Mouse (Mus musculus): ENCODE measurements around the gene Gpr22. TPM values are rescaled to one million over a fixed set of nuclear protein-coding genes. Genes with fewer than 3 reads are reported as not detected.

Gpr22 gene
- polyA plus RNA-seq, 2 experiments = 0.04 TPM; not detected in 1

DNA sequence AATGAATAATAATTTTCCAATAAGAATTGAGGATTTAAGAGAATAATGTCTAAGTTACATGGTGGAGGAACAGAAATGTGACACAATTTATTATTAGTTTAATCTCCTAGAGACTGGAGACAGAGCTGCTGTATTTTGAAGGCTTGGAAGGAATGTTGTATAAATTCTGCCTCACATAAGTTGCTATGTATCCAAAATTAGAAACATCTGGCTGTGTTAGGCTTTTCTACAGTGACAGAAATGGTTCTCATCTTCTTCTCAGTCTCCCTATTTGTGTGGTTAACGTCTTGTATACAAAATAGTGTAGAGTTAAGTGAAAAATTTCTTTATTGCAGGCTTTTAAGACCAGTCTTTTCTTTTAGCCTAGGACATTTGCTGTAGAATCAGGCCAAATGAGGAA lies 6.2 kb downstream of the Gpr22 start:
- DNase-seq (ENCODE audit: low read depth in 3 of 3, low spot score in 3 of 3) (no peak), ATAC-seq (ENCODE audit: insufficient read depth) (no peak)
- WGBS (ENCODE audit: insufficient replicate concordance) = 48% methylated on average over 1 of the region's 1 CpGs
- Histone ChIP-seq H3K27me3 (ENCODE audit: control insufficient read depth, insufficient read depth, low read length) (no peaks in the 10 kb centered on the region), H3K4me3 (ENCODE audit: insufficient read depth in 1 of 2, low read depth in 2 of 2, low read length in 2 of 2) (no peak overlapping the region), H3K4me1 (replicated peaks; ENCODE audit: control insufficient read depth in 2 of 2, insufficient read depth in 2 of 2, low read length in 1 of 2) (no peaks in the 10 kb centered on the region), H3K27ac (no peak overlapping the region), H3K9ac (replicated peaks) (no peak overlapping the region), H3K36me3 (replicated peaks; ENCODE audit: control insufficient read depth, insufficient read depth, low read depth) (no peaks in the 10 kb centered on the region), H3K4me2 (ENCODE audit: low read depth) (no peak overlapping the region), H3K9me3 (ENCODE audit: control insufficient read depth, low read length) (no peaks in the 10 kb centered on the region)
- TF ChIP-seq EP300 (IDR thresholded peaks at IDR 0.05; ENCODE audit: low read depth) (no peak), CTCF (IDR thresholded peaks at IDR 0.05; ENCODE audit: low read depth) (no peak)

DNA sequence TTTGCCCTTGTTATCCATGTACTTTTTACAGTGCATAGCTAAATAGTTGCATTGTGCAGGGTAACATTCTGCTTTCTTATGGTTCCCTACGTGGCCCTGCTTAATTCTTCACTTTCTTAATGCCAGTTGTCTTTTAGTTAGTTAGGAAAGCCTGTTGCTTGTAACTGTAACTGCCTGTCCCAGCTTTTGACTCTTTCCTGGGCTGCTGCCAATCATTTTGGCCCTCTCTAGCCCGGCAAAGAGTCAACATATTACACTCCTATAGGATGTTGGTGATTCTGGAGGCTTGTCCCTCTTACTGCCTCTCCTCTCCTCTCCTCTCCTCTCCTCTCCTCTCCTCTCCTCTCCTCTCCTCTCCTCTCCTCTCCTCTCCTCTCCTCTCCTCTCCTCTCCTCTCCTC lies 7.6 kb downstream of the Gpr22 start:
- no peak for DNase-seq (ENCODE audit: low read depth in 3 of 3, low spot score in 3 of 3)
- no peak for ATAC-seq (ENCODE audit: insufficient read depth)
- Histone ChIP-seq H3K27me3 (ENCODE audit: control insufficient read depth, insufficient read depth, low read length) (no peaks in the 10 kb centered on the region), H3K4me3 (ENCODE audit: insufficient read depth in 1 of 2, low read depth in 2 of 2, low read length in 2 of 2) (no peak overlapping the region), H3K27ac (no peak overlapping the region), H3K4me1 (replicated peaks; ENCODE audit: control insufficient read depth in 2 of 2, insufficient read depth in 2 of 2, low read length in 1 of 2) (no peaks in the 10 kb centered on the region), H3K9ac (replicated peaks) (no peak overlapping the region), H3K4me2 (ENCODE audit: low read depth) (no peak overlapping the region), H3K36me3 (replicated peaks; ENCODE audit: control insufficient read depth, insufficient read depth, low read depth) (no peaks in the 10 kb centered on the region), H3K9me3 (ENCODE audit: control insufficient read depth, low read length) (no peaks in the 10 kb centered on the region)
- WGBS (ENCODE audit: insufficient replicate concordance) = 53% methylated on average over 2 of the region's 2 CpGs
- TF ChIP-seq CTCF (IDR thresholded peaks at IDR 0.05; ENCODE audit: low read depth) (no peak), EP300 (IDR thresholded peaks at IDR 0.05; ENCODE audit: low read depth) (no peak)

DNA sequence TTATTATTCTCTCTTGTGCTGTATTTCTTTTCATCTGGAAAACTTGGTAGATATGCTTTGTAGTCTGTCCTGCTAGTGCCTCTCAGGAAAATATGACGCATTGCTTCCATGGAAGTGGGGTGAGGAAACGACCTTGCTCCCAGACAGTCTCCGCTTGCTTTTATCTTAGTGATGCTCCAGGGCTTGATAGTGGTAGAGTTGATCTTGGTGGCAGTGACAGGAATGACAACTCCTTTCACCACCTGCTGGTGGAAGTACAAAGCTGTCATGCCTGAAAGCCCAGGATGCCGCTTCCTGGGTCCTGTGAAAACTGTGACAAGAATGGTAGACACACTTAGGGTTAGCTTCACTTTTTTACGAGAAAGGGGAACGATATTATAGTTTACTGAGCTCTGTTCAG lies 9.8 kb downstream of the Gpr22 start:
- no peak for ATAC-seq (ENCODE audit: insufficient read depth)
- Histone ChIP-seq H3K4me1 (replicated peaks; ENCODE audit: control insufficient read depth in 2 of 2, insufficient read depth in 2 of 2, low read length in 1 of 2) (no peaks in the 10 kb centered on the region), H3K36me3 (replicated peaks; ENCODE audit: control insufficient read depth, insufficient read depth, low read depth) (no peaks in the 10 kb centered on the region), H3K27ac (no peak overlapping the region), H3K4me3 (ENCODE audit: insufficient read depth in 1 of 2, low read depth in 2 of 2, low read length in 2 of 2) (no peak overlapping the region), H3K9ac (replicated peaks) (no peak overlapping the region), H3K9me3 (ENCODE audit: control insufficient read depth, low read length) (no peaks in the 10 kb centered on the region), H3K4me2 (ENCODE audit: low read depth) (no peak overlapping the region), H3K27me3 (ENCODE audit: control insufficient read depth, insufficient read depth, low read length) (no peaks in the 10 kb centered on the region)
- no peak for DNase-seq (ENCODE audit: low read depth in 3 of 3, low spot score in 3 of 3)
- TF ChIP-seq EP300 (IDR thresholded peaks at IDR 0.05; ENCODE audit: low read depth) (no peak), CTCF (IDR thresholded peaks at IDR 0.05; ENCODE audit: low read depth) (0 out of 2 replicates have a peak, but pooled peaks have one; percentile 8)
- WGBS (ENCODE audit: insufficient replicate concordance) = 69% methylated on average over 6 of the region's 6 CpGs

DNA sequence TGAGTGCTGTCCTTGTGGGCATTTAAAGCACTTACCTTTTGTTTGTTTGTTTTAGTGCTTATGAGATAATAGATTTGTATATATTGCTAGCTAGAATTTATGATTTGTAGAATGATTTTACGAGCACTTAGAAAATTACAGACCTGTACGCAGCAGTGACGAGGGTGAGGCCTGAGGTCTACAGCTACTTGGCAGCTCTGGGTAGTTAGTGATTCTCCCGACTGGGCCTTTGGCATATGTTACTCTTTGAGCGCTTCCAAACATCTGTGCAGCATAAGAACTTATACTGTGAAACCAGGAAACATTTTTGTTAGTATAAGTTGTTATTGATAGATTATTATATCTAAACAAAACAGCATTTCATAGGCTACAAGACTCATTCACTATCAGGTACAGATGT lies 12.3 kb downstream of the Gpr22 start:
- Histone ChIP-seq H3K36me3 (replicated peaks; ENCODE audit: control insufficient read depth, insufficient read depth, low read depth) (no peaks in the 10 kb centered on the region; the same call in 1 of the 2 replicates), H3K4me3 (ENCODE audit: insufficient read depth in 1 of 2, low read depth in 2 of 2, low read length in 2 of 2) (no peak overlapping the region), H3K9me3 (ENCODE audit: control insufficient read depth, low read length) (no peaks in the 10 kb centered on the region), H3K27me3 (ENCODE audit: control insufficient read depth, insufficient read depth, low read length) (no peaks in the 10 kb centered on the region), H3K27ac (no peak overlapping the region), H3K9ac (replicated peaks) (no peak overlapping the region), H3K4me2 (ENCODE audit: low read depth) (no peak overlapping the region), H3K4me1 (replicated peaks; ENCODE audit: control insufficient read depth in 2 of 2, insufficient read depth in 2 of 2, low read length in 1 of 2) (no peaks in the 10 kb centered on the region)
- ATAC-seq (ENCODE audit: insufficient read depth) = no peak
- WGBS (ENCODE audit: insufficient replicate concordance) = 80% methylated on average over 5 of the region's 5 CpGs
- TF ChIP-seq EP300 (IDR thresholded peaks at IDR 0.05; ENCODE audit: low read depth) = no peak
- no peak for TF ChIP-seq CTCF (IDR thresholded peaks at IDR 0.05; ENCODE audit: low read depth)
- no peak for DNase-seq (ENCODE audit: low read depth in 3 of 3, low spot score in 3 of 3)

DNA sequence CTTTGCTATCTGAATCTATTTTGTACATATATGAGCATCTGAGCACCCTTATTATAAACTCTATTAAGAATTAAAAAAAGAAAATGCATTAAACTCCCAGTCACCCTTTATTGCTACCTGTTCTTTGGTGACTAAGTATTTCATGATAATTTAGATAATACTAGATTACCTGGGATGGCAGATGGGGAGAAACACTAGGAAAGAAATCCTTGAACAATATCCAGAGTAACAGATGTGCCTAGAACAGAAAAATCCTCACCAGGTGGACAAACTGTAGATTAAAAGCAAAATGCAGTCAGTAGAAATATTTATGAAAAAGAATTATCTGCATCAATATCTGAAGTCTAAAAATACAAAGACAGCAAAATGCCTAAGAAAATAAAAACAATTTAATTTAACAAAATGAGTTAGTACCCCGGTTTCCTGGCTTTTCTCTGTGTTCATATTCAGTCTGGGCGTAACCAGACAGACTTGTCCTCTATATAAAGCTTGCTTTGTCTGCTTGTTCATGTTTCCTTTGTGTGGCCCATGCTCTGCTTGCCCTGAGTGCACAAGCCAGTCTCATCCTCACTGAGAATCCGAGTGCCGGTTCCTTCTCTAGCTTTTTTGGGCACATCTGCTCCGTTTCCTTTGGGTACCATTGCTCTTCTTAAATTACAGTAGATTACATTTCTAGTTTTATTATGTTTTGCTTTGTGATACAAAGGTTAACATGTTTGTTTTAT lies 13.0 kb downstream of the Gpr22 start:
- H3K9ac ChIP-seq (replicated peaks) = no peak overlapping the region
- H3K9me3 ChIP-seq (ENCODE audit: control insufficient read depth, low read length) = no peaks in the 10 kb centered on the region
- H3K27me3 ChIP-seq (ENCODE audit: control insufficient read depth, insufficient read depth, low read length) = no peaks in the 10 kb centered on the region
- no peaks in the 10 kb centered on the region; the same call in 1 of the 2 replicates for H3K36me3 ChIP-seq (replicated peaks; ENCODE audit: control insufficient read depth, insufficient read depth, low read depth)
- WGBS (ENCODE audit: insufficient replicate concordance) = 76% methylated on average over 5 of the region's 5 CpGs
- no peaks in the 10 kb centered on the region for H3K4me1 ChIP-seq (replicated peaks; ENCODE audit: control insufficient read depth in 2 of 2, insufficient read depth in 2 of 2, low read length in 1 of 2)
- TF ChIP-seq EP300 (IDR thresholded peaks at IDR 0.05; ENCODE audit: low read depth) (no peak), CTCF (IDR thresholded peaks at IDR 0.05; ENCODE audit: low read depth) (no peak)
- ATAC-seq (ENCODE audit: insufficient read depth) (no peak), DNase-seq (ENCODE audit: low read depth in 3 of 3, low spot score in 3 of 3) (no peak)
- H3K4me2 ChIP-seq (ENCODE audit: low read depth) = no peak overlapping the region
- no peak overlapping the region for H3K4me3 ChIP-seq (ENCODE audit: insufficient read depth in 1 of 2, low read depth in 2 of 2, low read length in 2 of 2)
- no peak overlapping the region for H3K27ac ChIP-seq
